In genomic region chr19:24476461-24476860, GRCm38 (mm10) we compare ENCODE assay signal across 8 mouse cellular contexts. TPM values are rescaled to one million over a fixed set of nuclear protein-coding genes. Genes with fewer than 3 reads are reported as not detected.
DNase-seq lines count a peak whose midpoint lies in the region; ATAC-seq and TF ChIP-seq lines count a peak whose summit lies in the region.

No protein-coding gene starts in this region.

- peaks cover 51% of the 10 kb centered on the region for H3K36me3 ChIP-seq in erythroblast, embryonic 14.5 days (ENCODE audit: control insufficient read depth)
- no peaks in the 10 kb centered on the region for H3K36me3 ChIP-seq in lung, embryonic 15.5 days
- H3K36me3 ChIP-seq in small intestine, adult 2 months (ENCODE audit: control insufficient read depth, insufficient read depth, low read length), result peaks cover under 1% of the 10 kb centered on the region; the same call in 1 of the 2 replicates

- peak overlapping the region; percentile 89; the same call in 1 of the 2 replicates for H3K27ac ChIP-seq in lung, embryonic 15.5 days
- H3K27ac ChIP-seq in small intestine, adult 2 months (ENCODE audit: insufficient read depth, low read depth, low read length), result peak overlapping the region; percentile 46

- TF ChIP-seq POLR2A in small intestine, adult 2 months (IDR thresholded peaks at IDR 0.05; ENCODE audit: low read depth, low read length), result no peak

- H3K9me3 ChIP-seq in erythroblast, embryonic 14.5 days (ENCODE audit: control insufficient read depth, low read length), result no peaks in the 10 kb centered on the region
- no peaks in the 10 kb centered on the region for H3K9me3 ChIP-seq in lung, embryonic 15.5 days

- H3K4me2 ChIP-seq in lung, embryonic 15.5 days, result peak overlapping the region; percentile 86

- H3K27me3 ChIP-seq in erythroblast, embryonic 14.5 days (ENCODE audit: control insufficient read depth), result no peaks in the 10 kb centered on the region
- no peaks in the 10 kb centered on the region for H3K27me3 ChIP-seq in lung, embryonic 15.5 days
- H3K27me3 ChIP-seq in small intestine, adult 2 months (ENCODE audit: control insufficient read depth, insufficient read depth, low read length), result no peaks in the 10 kb centered on the region

- DNase-seq in cerebellum, adult 11-12 months, result peak; percentile 39
- no peak for DNase-seq in cerebellum, postnatal 4 days (ENCODE audit: low spot score in 2 of 2)
- peak; percentile 31 for DNase-seq in ZHBTc4 (ENCODE audit: low read depth, low spot score)
- DNase-seq in right cerebral cortex, adult 2 months (ENCODE audit: low spot score in 2 of 2), result no peak

- peak overlapping the region; percentile 94 for H3K9ac ChIP-seq in lung, embryonic 15.5 days

- under 1% methylated on average over 11 of the region's 11 CpGs for WGBS in lung, embryonic 15.5 days
- WGBS in small intestine, adult 2 months, result 3% methylated on average over 11 of the region's 11 CpGs

- no peak for TF ChIP-seq CTCF in small intestine, adult 2 months (IDR thresholded peaks at IDR 0.05; ENCODE audit: extremely low read depth, insufficient read length, insufficient replicate concordance, low read depth, low read length)

- peak; percentile 57 for ATAC-seq in inflammation-experienced regulatory T-cells, adult 6 months
- ATAC-seq in lung, embryonic 15.5 days (ENCODE audit: borderline replicate concordance, extremely low read depth, low FRiP score, low TSS enrichment), result no peak

- H3K4me1 ChIP-seq in erythroblast, embryonic 14.5 days (ENCODE audit: control insufficient read depth), result peaks cover 50% of the 10 kb centered on the region
- H3K4me1 ChIP-seq in lung, embryonic 15.5 days, result peaks cover 14% of the 10 kb centered on the region
- H3K4me1 ChIP-seq in small intestine, adult 2 months (ENCODE audit: control insufficient read depth, insufficient read depth, insufficient read length, low read length), result peaks cover 2% of the 10 kb centered on the region; the same call in 1 of the 2 replicates

- H3K4me3 ChIP-seq in erythroblast, embryonic 14.5 days (replicated peaks), result peak overlapping the region; percentile 93
- peak overlapping the region; percentile 68 for H3K4me3 ChIP-seq in lung, embryonic 15.5 days
- peak overlapping the region; percentile 61 for H3K4me3 ChIP-seq in small intestine, adult 2 months (ENCODE audit: low read depth, low read length)

RNA-seq across cellular contexts. Expression of gene Fam122a, which starts 0.7 kb away (rescaled TPM):
- polyA plus RNA-seq in erythroblast, embryonic 14.5 days (2012), result 4.7 and 5.2 TPM in 2 replicates
- polyA plus RNA-seq in inflammation-experienced regulatory T-cells, adult 6 months (2017; shearing (Covaris generic)), result 1 to 10 TPM; 3.0 to 5.4 (median 5.1) TPM
- 40.4 and 42.7 TPM in 2 replicates for polyA plus RNA-seq in lung, embryonic 15.5 days (2015; fragmentation: Nextera tagmentation; extraction: Ambion mirVana)
- polyA plus RNA-seq in small intestine, adult 2 months (2012; rRNA removed), result 16.3 and 22.6 TPM in 2 replicates

Comparison
In these comparisons a context has a peak if more than half of its experiments do, and no peak if none do; other contexts are left out.
1. DNase-seq: peak in cerebellum, adult 11-12 months (single experiment) and ZHBTc4 (single experiment); none in cerebellum, postnatal 4 days (0 of 2) and right cerebral cortex, adult 2 months (0 of 2).
2. Peak in every context shown above with its lines, with median percentiles within 50 percentile points of each other: H3K4me3 ChIP-seq.